Mouse (Mus musculus) liver, embryonic 16.5 days (tissue): ENCODE data around the gene Sms. TPM values are rescaled to one million over a fixed set of nuclear protein-coding genes. Genes with fewer than 3 reads are reported as not detected.

Experiments used
- ATAC-seq: fragments of 200-750 bp; cut with Nextera tagmentation; 2 replicates; pipeline ENCODE4 v1.8.0; 2017; ENCODE audit warnings: low read depth, mild to moderate bottlenecking, moderate number of reproducible peaks, moderate library complexity
- H3K27ac ChIP-seq: fragments of 300-500 bp; sonication (generic); 2 replicates; pipeline ENCODE4 v1.5.1; 2014; ENCODE audit warnings: mild to moderate bottlenecking, low read length
- H3K27me3 ChIP-seq: fragments of 300-500 bp; sonication (generic); 2 replicates; pipeline ENCODE4 v1.6.1; 2014; ENCODE audit warnings: low read depth, low read length, mixed read lengths; ENCODE audit not compliant: control insufficient read depth, insufficient read depth
- H3K36me3 ChIP-seq: fragments of 300-500 bp; sonication (generic); 2 replicates; pipeline ENCODE4 v1.6.1; 2014; ENCODE audit warnings: mild to moderate bottlenecking; ENCODE audit not compliant: control insufficient read depth, insufficient read depth
- H3K4me1 ChIP-seq: fragments of 300-500 bp; sonication (generic); 2 replicates; pipeline ENCODE4 v1.6.1; 2014; ENCODE audit warnings: low read depth, low read length, mixed read lengths; ENCODE audit not compliant: control insufficient read depth
- H3K4me2 ChIP-seq: fragments of 300-500 bp; sonication (generic); 2 replicates; pipeline ENCODE4 v1.6.1; 2014; ENCODE audit warnings: low read depth, low read length, mixed read lengths
- H3K4me3 ChIP-seq: fragments of 300-500 bp; sonication (generic); 2 replicates; pipeline ENCODE4 v1.5.1; 2014; ENCODE audit warnings: low read depth, mild to moderate bottlenecking, low read length
- H3K9ac ChIP-seq: fragments of 300-500 bp; sonication (generic); 2 replicates; pipeline ENCODE4 v1.6.1; 2014; ENCODE audit warnings: low read depth, low read length
- H3K9me3 ChIP-seq: fragments of 300-500 bp; sonication (generic); replicated peaks from 2 replicates; pipeline ENCODE4 v1.6.1; 2016; ENCODE audit warnings: low read length; ENCODE audit not compliant: control insufficient read depth
- WGBS: fragments of 180-500 bp; shearing (Covaris S2); extraction: QIAGEN DNeasy Blood & Tissue Kit; methylation state at CpG from one replicate; pipeline ENCODE4 v1.1.7; 2014; ENCODE audit not compliant: insufficient replicate concordance; 5-methylcytosine and 5-hydroxymethylcytosine counted together
- polyA plus RNA-seq: library from polyadenylated mRNA; unstranded; fragments of >200 nt; fragmentation: Nextera tagmentation; extraction: Ambion mirVana; gene quantifications from 2 replicates; pipeline ENCODE4 v1.2.1, GENCODE M21; 2015

The Sms gene
- 12.5 and 12.9 TPM in 2 replicates for polyA plus RNA-seq

GRCm38 (mm10) chrX:157491944-157492726 is at the start of gene Sms:
Sms (minus strand) TSS chrX:157492287.
- Histone ChIP-seq H3K36me3 (no peaks in the 10 kb centered on the region), H3K4me2 (peak within 1 kb of the TSS; percentile 74), H3K9ac (peak within 1 kb of the TSS; percentile 61), H3K27me3 (no peaks in the 10 kb centered on the region), H3K4me1 (peaks cover 4% of the 10 kb centered on the region), H3K27ac (no peak within 1 kb of the TSS; the same call in 1 of the 2 replicates), H3K9me3 (no peaks in the 10 kb centered on the region), H3K4me3 (peak within 1 kb of the TSS; percentile 67)
- peak; percentile 89 for ATAC-seq
- 14% methylated on average over 35 of the region's 45 CpGs for WGBS

- no peak overlapping the region for H3K4me2 ChIP-seq
- no peak for ATAC-seq
- no peaks in the 10 kb centered on the region for H3K9me3 ChIP-seq
- H3K36me3 ChIP-seq, result no peaks in the 10 kb centered on the region
- no peak overlapping the region for H3K27ac ChIP-seq
- H3K4me1 ChIP-seq, result no peaks in the 10 kb centered on the region
- H3K4me3 ChIP-seq, result no peak overlapping the region
- no peaks in the 10 kb centered on the region for H3K27me3 ChIP-seq
- no peak overlapping the region for H3K9ac ChIP-seq
- 38% methylated on average over 5 of the region's 5 CpGs for WGBS
Observed at GRCm38 (mm10) chrX:157506400-157506799, 14.3 kb upstream of the Sms start.

- H3K27ac ChIP-seq, result no peak overlapping the region
- no peaks in the 10 kb centered on the region for H3K9me3 ChIP-seq
- ATAC-seq, result no peak
- H3K4me1 ChIP-seq, result no peaks in the 10 kb centered on the region
- H3K4me2 ChIP-seq, result no peak overlapping the region
- H3K4me3 ChIP-seq, result no peak overlapping the region
- no peak overlapping the region for H3K9ac ChIP-seq
- 62% methylated on average over 1 of the region's 1 CpGs for WGBS
- no peaks in the 10 kb centered on the region for H3K27me3 ChIP-seq
- no peaks in the 10 kb centered on the region for H3K36me3 ChIP-seq
Observed at GRCm38 (mm10) chrX:157504506-157504905, 12.4 kb upstream of the Sms start.

- Histone ChIP-seq H3K27me3 (no peaks in the 10 kb centered on the region), H3K36me3 (no peaks in the 10 kb centered on the region), H3K27ac (no peak overlapping the region), H3K4me3 (no peak overlapping the region), H3K4me2 (no peak overlapping the region), H3K9me3 (no peaks in the 10 kb centered on the region), H3K9ac (no peak overlapping the region), H3K4me1 (no peaks in the 10 kb centered on the region)
- WGBS, result 57% methylated on average over 2 of the region's 2 CpGs
- ATAC-seq, result no peak
Observed at GRCm38 (mm10) chrX:157501871-157502270, 9.8 kb upstream of the Sms start.

- Histone ChIP-seq H3K9ac (no peak overlapping the region), H3K4me1 (no peaks in the 10 kb centered on the region), H3K9me3 (no peaks in the 10 kb centered on the region), H3K4me3 (no peak overlapping the region), H3K4me2 (no peak overlapping the region), H3K27ac (no peak overlapping the region), H3K27me3 (no peaks in the 10 kb centered on the region), H3K36me3 (no peaks in the 10 kb centered on the region)
- no peak for ATAC-seq
- 60% methylated on average over 8 of the region's 8 CpGs for WGBS
Observed at GRCm38 (mm10) chrX:157500004-157500403, 7.9 kb upstream of the Sms start.

GRCm38 (mm10) chrX:157493159-157493558 is 1.1 kb upstream of the Sms start:
- no peak for ATAC-seq
- WGBS, result 66% methylated on average over 4 of the region's 4 CpGs
- H3K9ac ChIP-seq, result no peak overlapping the region

GRCm38 (mm10) chrX:157491145-157491935 is 747 bp downstream of the Sms start:
- Histone ChIP-seq H3K27me3 (no peaks in the 10 kb centered on the region), H3K36me3 (no peaks in the 10 kb centered on the region), H3K4me2 (peak overlapping the region; percentile 74), H3K27ac (no peak overlapping the region), H3K4me1 (peaks cover 4% of the 10 kb centered on the region), H3K9me3 (no peaks in the 10 kb centered on the region), H3K4me3 (peak overlapping the region; percentile 67), H3K9ac (peak overlapping the region; percentile 61)
- peak; percentile 40 for ATAC-seq
- WGBS, result 11% methylated on average over 55 of the region's 104 CpGs

More at GRCm38 (mm10) chrX:157493159-157493558, 1.1 kb upstream of the Sms start:
- H3K27ac ChIP-seq, result no peak overlapping the region
- no peaks in the 10 kb centered on the region for H3K27me3 ChIP-seq
- no peak overlapping the region for H3K4me2 ChIP-seq
- H3K36me3 ChIP-seq, result no peaks in the 10 kb centered on the region
- no peak overlapping the region for H3K4me3 ChIP-seq
- H3K9me3 ChIP-seq, result no peaks in the 10 kb centered on the region
- H3K4me1 ChIP-seq, result peaks cover 4% of the 10 kb centered on the region

- no peak overlapping the region for H3K27ac ChIP-seq
- peak overlapping the region; percentile 67 for H3K4me3 ChIP-seq
- H3K36me3 ChIP-seq, result no peaks in the 10 kb centered on the region
- H3K9ac ChIP-seq, result peak overlapping the region; percentile 61
- no peak for ATAC-seq
- peaks cover 4% of the 10 kb centered on the region for H3K4me1 ChIP-seq
- H3K27me3 ChIP-seq, result no peaks in the 10 kb centered on the region
- WGBS, result 24% methylated on average over 12 of the region's 12 CpGs
- H3K9me3 ChIP-seq, result no peaks in the 10 kb centered on the region
- H3K4me2 ChIP-seq, result peak overlapping the region; percentile 74
Observed at GRCm38 (mm10) chrX:157490769-157491144, 1.3 kb downstream of the Sms start.
